Mouse (Mus musculus) brain, embryonic 14.5 days (tissue): ENCODE data around the gene Igf2r.

Experiments used
- CTCF ChIP-seq: fragments of 200-500 bp; IDR thresholded peaks from 2 replicates; pipeline ENCODE4 v1.5.1; 2012; ENCODE audit warnings: inconsistent platforms, mild to moderate bottlenecking, moderate library complexity, borderline replicate concordance; ENCODE audit not compliant: insufficient read depth, insufficient read length; ENCODE audit errors: extremely low read depth
- POLR2A ChIP-seq: fragments of 200-500 bp; IDR thresholded peaks from 2 replicates; pipeline ENCODE4 v1.6.1; 2012; ENCODE audit warnings: mild to moderate bottlenecking, inconsistent platforms, borderline replicate concordance; ENCODE audit not compliant: poor library complexity, insufficient read depth, insufficient read length, severe bottlenecking; ENCODE audit errors: extremely low read depth

DNA sequence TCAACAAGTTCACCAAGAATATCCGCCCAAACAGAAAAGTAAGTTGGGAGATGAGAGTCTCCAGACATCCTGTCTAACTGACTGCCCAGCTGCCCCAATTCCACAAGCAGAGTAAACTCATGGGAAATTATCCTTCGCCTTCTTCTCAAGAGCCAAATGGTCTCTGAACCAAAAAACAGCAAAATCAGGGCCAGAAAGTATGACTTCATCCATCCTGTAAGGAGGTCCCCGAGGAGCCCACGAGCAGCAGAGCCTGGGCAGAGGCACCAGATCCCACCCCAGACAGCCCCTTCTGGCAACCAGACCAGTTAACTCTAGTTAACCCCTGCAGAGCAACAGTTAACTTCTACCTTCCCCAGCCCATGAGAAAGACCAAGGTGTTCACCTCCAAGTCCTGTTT lies 29.9 kb downstream of the Igf2r start:
- TF ChIP-seq POLR2A (no peak), CTCF (no peak)
